Mouse (Mus musculus) heart, postnatal 0 days (tissue): ENCODE measurements around the gene Dcdc2a.

ENCODE experiments used
- CTCF ChIP-seq: IDR thresholded peaks from 2 replicates; pipeline ENCODE4 v1.5.1; 2016; ENCODE audit warnings: antibody characterized with exemption, control low read depth, low read depth
- EP300 ChIP-seq: IDR thresholded peaks from 2 replicates; pipeline ENCODE4 v1.6.1; 2016; ENCODE audit warnings: antibody characterized with exemption, low read depth

- no peak for TF ChIP-seq CTCF
- TF ChIP-seq EP300 = no peak
Measured at GRCm38 (mm10) chr13:25220186-25220787, 164.5 kb downstream of the Dcdc2a start.
